Mouse (Mus musculus): ENCODE results near the gene Madd.

The Madd gene

GRCm38 (mm10) chr2:91087453-91087852 lies 96.2 kb downstream of the Madd start:
- DNase-seq: no peak

All from cerebellum, adult 18-20 months (tissue).